Mouse (Mus musculus) hindbrain, embryonic 16.5 days (tissue): ENCODE results near the gene Ap5b1. TPM values are rescaled to one million over a fixed set of nuclear protein-coding genes. Genes with fewer than 3 reads are reported as not detected.
A peak's percentile ranks its signal among the peaks of the same experiment; 100 is the strongest.

Experiments
- ATAC-seq: fragments of 200-750 bp; cut with Nextera tagmentation; 2 replicates; pipeline ENCODE4 v1.8.0; 2017; ENCODE audit warnings: moderate TSS enrichment, moderate library complexity
- H3K27ac ChIP-seq: fragments of 300-500 bp; sonication (generic); 2 replicates; pipeline ENCODE4 v1.5.1; 2014; ENCODE audit warnings: low read depth, mild to moderate bottlenecking, control low read depth, low read length, moderate library complexity
- H3K27me3 ChIP-seq: fragments of 300-500 bp; sonication (generic); replicated peaks from 2 replicates; pipeline ENCODE4 v1.6.1; 2014; ENCODE audit warnings: low read length; ENCODE audit not compliant: control insufficient read depth, insufficient read depth
- H3K36me3 ChIP-seq: fragments of 300-500 bp; sonication (generic); 2 replicates; pipeline ENCODE4 v1.6.1; 2014; ENCODE audit warnings: mild to moderate bottlenecking, low read length, moderate library complexity, mixed read lengths; ENCODE audit not compliant: control insufficient read depth, insufficient read depth
- H3K4me1 ChIP-seq: fragments of 300-500 bp; sonication (generic); 2 replicates; pipeline ENCODE4 v1.6.1; 2014; ENCODE audit warnings: low read depth, low read length; ENCODE audit not compliant: control insufficient read depth, insufficient read depth
- H3K4me2 ChIP-seq: fragments of 300-500 bp; sonication (generic); 2 replicates; pipeline ENCODE4 v1.6.1; 2014; ENCODE audit warnings: mild to moderate bottlenecking, low read length, control low read depth, moderate library complexity
- H3K4me3 ChIP-seq: fragments of 300-500 bp; sonication (generic); 2 replicates; pipeline ENCODE4 v1.5.1; 2014; ENCODE audit warnings: mild to moderate bottlenecking, low read length, control low read depth, moderate library complexity
- H3K9ac ChIP-seq: fragments of 300-500 bp; sonication (generic); 2 replicates; pipeline ENCODE4 v1.6.1; 2014; ENCODE audit warnings: low read depth, mild to moderate bottlenecking, control low read depth, low read length, moderate library complexity
- H3K9me3 ChIP-seq: fragments of 300-500 bp; sonication (generic); 2 replicates; pipeline ENCODE4 v1.6.1; 2014; ENCODE audit warnings: mild to moderate bottlenecking, low read length, moderate library complexity; ENCODE audit not compliant: control insufficient read depth
- WGBS: fragments of 180-500 bp; shearing (Covaris S2); extraction: QIAGEN DNeasy Blood & Tissue Kit; methylation state at CpG from one replicate; pipeline ENCODE4 v1.1.7; 2014; 5-methylcytosine and 5-hydroxymethylcytosine counted together
- polyA plus RNA-seq: library from polyadenylated mRNA; unstranded; fragments of >200 nt; fragmentation: Nextera tagmentation; extraction: Ambion mirVana; gene quantifications from 2 replicates; pipeline ENCODE4 v1.2.1, GENCODE M21; 2015

The Ap5b1 gene
- polyA plus RNA-seq, 1 experiment from 2014 or later = 3.4 TPM

DNA sequence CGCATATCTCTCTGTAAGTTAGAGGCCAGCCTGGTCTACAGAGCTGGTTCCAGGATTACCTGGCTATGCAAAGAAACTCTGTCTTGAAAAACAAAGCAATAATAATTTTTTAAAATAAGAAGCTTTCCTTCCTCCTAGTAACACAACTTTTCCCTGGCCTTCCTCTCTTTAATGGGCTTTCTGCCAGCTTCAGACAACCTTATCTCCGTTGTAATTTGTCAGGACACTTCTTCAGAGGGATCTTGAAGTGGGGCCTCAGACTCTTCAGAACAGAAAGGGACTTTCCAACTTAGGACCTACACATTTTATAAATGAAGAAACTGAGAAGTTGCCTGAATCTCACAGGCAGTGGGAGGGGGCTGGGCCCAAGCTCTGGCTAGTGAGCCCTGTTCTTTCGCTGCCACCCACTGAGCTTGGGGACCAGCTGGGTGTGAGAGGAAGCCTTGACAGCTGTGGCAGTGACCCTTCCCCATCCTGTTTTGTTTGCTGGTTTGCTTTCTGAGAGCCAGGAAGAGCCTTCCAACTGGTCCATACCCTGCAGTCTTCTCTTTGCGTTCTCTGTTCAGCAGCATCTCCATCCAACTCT, 20.3 kb upstream of the Ap5b1 start:
- no peak overlapping the region for H3K4me3 ChIP-seq
- no peak for ATAC-seq
- H3K36me3 ChIP-seq = no peaks in the 10 kb centered on the region
- 78% methylated on average over 4 of the region's 4 CpGs for WGBS
- H3K4me2 ChIP-seq = no peak overlapping the region
- H3K27ac ChIP-seq = no peak overlapping the region
- no peaks in the 10 kb centered on the region for H3K27me3 ChIP-seq
- H3K9me3 ChIP-seq = no peaks in the 10 kb centered on the region
- no peaks in the 10 kb centered on the region for H3K4me1 ChIP-seq
- H3K9ac ChIP-seq = no peak overlapping the region

DNA sequence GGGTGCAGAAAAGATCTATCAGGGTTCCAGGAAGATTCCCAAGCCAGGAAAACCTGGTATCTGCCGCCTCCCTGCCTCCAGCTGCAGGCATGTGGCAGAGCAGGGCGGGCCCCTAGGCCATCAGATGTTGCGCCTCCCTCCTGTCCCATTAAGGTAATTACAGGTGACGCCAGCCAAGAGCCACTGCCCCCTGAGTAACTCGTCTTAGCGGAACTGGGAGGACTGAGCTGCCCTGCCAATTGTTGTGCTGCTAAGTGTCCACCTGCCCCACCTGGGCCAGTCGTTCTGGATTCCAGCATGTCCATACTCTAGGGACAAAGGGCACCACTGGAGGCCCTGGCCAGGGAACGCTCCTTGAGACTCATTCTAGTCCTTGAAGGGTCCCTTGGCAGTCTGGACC, 14.0 kb upstream of the Ap5b1 start:
- H3K27ac ChIP-seq = no peak overlapping the region
- H3K36me3 ChIP-seq = no peaks in the 10 kb centered on the region
- H3K27me3 ChIP-seq = peaks cover 20% of the 10 kb centered on the region
- no peak for ATAC-seq
- H3K9me3 ChIP-seq = no peaks in the 10 kb centered on the region
- H3K4me2 ChIP-seq = no peak overlapping the region
- no peak overlapping the region for H3K9ac ChIP-seq
- H3K4me1 ChIP-seq = no peaks in the 10 kb centered on the region
- H3K4me3 ChIP-seq = no peak overlapping the region
- WGBS = 67% methylated on average over 8 of the region's 8 CpGs

DNA sequence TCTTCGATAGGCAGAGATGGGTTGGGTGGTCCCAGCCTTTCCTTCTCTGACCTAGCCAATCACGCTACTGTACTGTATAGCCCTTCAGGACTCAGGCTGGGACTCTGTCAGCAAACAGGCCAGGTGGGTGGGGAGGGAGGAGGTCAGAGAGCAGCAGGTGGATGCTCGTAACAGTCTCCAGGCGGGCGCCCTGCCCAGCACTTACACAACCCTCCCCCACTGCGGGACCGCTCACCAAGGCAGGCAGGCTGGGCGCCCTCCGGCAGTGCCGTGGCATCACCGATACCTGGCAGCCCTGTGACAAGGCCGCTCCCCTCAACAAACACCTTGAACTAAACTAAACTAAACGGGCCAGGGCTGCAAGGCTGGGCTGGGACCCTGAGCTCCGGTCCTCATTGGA, 13.6 kb upstream of the Ap5b1 start:
- Histone ChIP-seq H3K36me3 (no peaks in the 10 kb centered on the region), H3K9me3 (no peaks in the 10 kb centered on the region), H3K27ac (no peak overlapping the region), H3K27me3 (peaks cover 24% of the 10 kb centered on the region), H3K4me3 (no peak overlapping the region), H3K9ac (no peak overlapping the region), H3K4me1 (no peaks in the 10 kb centered on the region), H3K4me2 (no peak overlapping the region)
- 82% methylated on average over 14 of the region's 14 CpGs for WGBS
- no peak for ATAC-seq

DNA sequence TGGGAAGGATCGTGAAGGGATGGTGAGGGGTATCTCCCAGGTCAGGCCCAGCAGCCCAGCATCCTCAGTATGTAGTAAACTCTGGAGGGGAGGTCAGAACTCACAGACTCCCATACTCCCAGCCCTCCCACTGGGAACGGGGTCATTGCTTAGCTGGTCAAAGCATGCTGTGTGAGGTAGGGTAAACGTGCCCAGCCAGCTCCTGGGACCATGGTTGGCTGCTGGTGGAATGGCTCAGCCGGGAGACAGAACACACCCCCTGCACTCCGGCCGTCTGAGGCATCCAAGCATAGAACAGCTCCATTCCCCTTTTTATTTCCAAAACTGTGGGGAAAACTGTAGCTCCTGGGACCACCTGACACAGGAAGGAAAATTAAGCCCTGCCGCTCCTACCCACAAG, 9.7 kb upstream of the Ap5b1 start:
- H3K27me3 ChIP-seq = peaks cover 56% of the 10 kb centered on the region
- no peak overlapping the region for H3K4me2 ChIP-seq
- no peak for ATAC-seq
- H3K36me3 ChIP-seq = no peaks in the 10 kb centered on the region
- no peak overlapping the region for H3K27ac ChIP-seq
- no peaks in the 10 kb centered on the region for H3K9me3 ChIP-seq
- no peak overlapping the region for H3K9ac ChIP-seq
- H3K4me3 ChIP-seq = no peak overlapping the region
- peaks cover 15% of the 10 kb centered on the region for H3K4me1 ChIP-seq
- WGBS = 46% methylated on average over 7 of the region's 7 CpGs

DNA sequence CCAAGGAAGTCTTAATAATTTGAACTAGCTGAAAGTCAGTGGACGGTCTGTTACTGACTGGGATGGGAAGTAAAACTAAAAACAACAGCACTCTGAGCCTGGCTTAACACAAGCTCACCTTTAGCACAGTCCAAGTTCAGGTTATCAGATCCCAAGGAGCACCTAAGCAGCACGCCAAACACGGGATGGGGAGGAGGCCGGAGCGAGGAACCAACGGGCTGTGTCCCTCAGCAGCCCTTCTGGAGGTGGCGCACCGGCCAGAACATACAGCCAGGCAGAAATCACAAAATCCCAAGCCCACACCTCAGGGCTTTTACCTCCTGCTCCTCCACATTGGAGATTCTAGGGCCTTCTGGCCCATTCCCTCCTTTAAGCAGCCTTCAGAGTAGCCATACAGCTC, 9.1 kb upstream of the Ap5b1 start:
- peaks cover 57% of the 10 kb centered on the region for H3K27me3 ChIP-seq
- H3K27ac ChIP-seq = no peak overlapping the region
- no peak for ATAC-seq
- H3K4me3 ChIP-seq = no peak overlapping the region
- no peak overlapping the region for H3K4me2 ChIP-seq
- H3K36me3 ChIP-seq = no peaks in the 10 kb centered on the region
- H3K9me3 ChIP-seq = no peaks in the 10 kb centered on the region
- 49% methylated on average over 8 of the region's 8 CpGs for WGBS
- peaks cover 15% of the 10 kb centered on the region for H3K4me1 ChIP-seq
- no peak overlapping the region for H3K9ac ChIP-seq

DNA sequence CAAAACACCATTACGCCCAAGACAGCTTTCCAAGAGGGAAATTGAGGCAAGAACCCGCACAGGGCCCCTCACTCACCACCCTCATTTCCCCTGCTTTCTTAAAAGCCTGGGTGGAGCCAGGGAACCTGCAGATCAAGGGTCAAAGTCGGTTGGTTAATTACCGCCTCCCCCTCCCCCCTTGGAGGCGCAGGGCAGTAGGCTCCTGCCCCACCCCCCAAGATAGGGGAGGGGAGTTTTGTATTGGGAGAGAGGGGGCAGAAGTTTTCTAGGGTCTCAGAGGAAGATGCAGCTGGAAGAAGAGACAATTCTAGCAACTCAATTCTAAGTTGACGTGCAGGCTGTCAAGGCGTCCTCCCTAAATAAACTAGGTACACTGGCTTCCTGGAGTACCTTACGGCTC, 8.6 kb upstream of the Ap5b1 start:
- no peaks in the 10 kb centered on the region for H3K36me3 ChIP-seq
- no peaks in the 10 kb centered on the region for H3K9me3 ChIP-seq
- no peak overlapping the region for H3K4me3 ChIP-seq
- no peak overlapping the region for H3K27ac ChIP-seq
- H3K9ac ChIP-seq = no peak overlapping the region
- peaks cover 15% of the 10 kb centered on the region for H3K4me1 ChIP-seq
- ATAC-seq = no peak
- peaks cover 61% of the 10 kb centered on the region for H3K27me3 ChIP-seq
- H3K4me2 ChIP-seq = no peak overlapping the region
- 17% methylated on average over 8 of the region's 8 CpGs for WGBS

DNA sequence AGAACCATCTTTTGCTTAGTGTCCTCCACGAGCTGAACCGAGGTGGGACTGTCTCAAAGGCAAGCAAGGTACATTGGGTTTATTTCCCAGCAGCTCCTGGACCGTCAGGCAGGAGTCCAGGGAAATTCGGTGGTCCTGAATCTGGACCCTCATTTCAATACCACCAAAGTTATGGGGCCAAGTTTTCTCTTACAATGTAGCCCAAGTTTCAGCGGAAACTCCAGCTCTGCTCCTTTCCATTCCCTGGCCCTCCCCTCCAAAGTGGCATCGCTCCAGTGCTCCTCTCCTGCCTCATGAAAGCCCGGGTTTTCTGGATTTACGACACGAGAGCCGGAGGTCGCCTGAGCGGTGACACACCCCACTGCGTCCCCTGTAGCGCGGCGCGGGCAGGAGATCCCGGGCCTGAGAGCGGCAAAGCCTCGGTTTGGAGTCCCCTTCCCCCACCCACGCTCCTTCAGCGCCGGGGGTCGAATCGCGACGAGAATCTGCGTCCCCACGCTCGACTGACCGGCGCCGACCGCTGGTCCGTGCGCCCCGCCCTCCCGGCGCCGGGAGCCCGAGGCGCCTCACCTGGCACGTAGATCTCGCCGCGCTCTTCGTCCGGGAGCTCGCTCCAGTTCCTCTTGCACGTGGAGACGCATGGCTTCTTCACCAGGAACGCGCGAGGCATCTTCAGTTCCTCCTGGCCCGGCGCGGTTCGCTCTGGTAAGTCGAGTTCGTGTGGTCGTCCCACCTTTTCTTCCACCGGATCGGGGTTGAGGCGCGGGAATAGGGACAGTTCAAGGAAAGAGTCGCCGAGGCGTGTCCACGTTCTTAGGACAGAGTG, 8.0 kb upstream of the Ap5b1 start:
- under 1% methylated on average over 69 of the region's 69 CpGs for WGBS
- no peaks in the 10 kb centered on the region for H3K36me3 ChIP-seq
- peak overlapping the region; percentile 40 for H3K4me3 ChIP-seq
- H3K27ac ChIP-seq = no peak overlapping the region
- peaks cover 15% of the 10 kb centered on the region for H3K4me1 ChIP-seq
- H3K9me3 ChIP-seq = no peaks in the 10 kb centered on the region
- peak overlapping the region; percentile 3 for H3K9ac ChIP-seq
- ATAC-seq = no peak
- peak overlapping the region; percentile 70 for H3K4me2 ChIP-seq
- peaks cover 66% of the 10 kb centered on the region for H3K27me3 ChIP-seq

DNA sequence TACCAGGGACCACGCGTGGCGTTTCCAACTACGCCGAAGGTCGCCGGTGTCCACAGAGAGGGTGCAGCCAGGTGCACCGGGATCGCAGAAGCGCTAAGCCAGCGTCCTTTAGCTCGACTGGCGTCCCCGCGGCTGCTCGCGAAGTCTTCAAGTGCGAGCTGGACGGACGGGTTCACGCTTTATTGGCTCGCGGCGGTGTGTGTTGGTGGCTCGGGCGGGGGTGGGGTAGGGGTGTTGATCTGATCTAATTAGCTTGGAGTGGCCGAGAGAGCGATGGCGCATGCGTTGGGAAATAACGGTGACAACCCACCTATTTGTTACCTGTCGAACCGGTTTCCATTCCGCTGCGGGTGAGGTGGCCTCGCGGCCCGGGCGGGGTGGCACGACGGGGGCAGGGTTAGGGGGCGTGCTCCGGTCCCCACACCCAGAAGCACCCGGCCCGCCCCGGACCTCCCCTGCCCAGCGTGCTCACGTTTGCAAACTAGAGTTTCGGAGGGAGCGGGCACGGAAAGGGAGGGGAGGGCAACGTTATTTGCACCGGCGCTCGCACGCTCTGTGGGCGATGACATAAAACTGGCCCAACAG, 7.3 kb upstream of the Ap5b1 start, which contains the start of gene Ovol1:
Gene Ovol1 (minus strand): TSS at position 190 of the 585 bp plus-strand sequence.
- no peaks in the 10 kb centered on the region for H3K36me3 ChIP-seq
- H3K4me1 ChIP-seq = peaks cover 15% of the 10 kb centered on the region
- H3K27me3 ChIP-seq = peaks cover 67% of the 10 kb centered on the region
- ATAC-seq = no peak
- H3K9ac ChIP-seq = peak within 1 kb of the TSS; percentile 24
- H3K9me3 ChIP-seq = no peaks in the 10 kb centered on the region
- peak within 1 kb of the TSS; percentile 40 for H3K4me3 ChIP-seq
- WGBS = 1% methylated on average over 57 of the region's 57 CpGs
- H3K27ac ChIP-seq = no peak within 1 kb of the TSS
- H3K4me2 ChIP-seq = peak within 1 kb of the TSS; percentile 70

DNA sequence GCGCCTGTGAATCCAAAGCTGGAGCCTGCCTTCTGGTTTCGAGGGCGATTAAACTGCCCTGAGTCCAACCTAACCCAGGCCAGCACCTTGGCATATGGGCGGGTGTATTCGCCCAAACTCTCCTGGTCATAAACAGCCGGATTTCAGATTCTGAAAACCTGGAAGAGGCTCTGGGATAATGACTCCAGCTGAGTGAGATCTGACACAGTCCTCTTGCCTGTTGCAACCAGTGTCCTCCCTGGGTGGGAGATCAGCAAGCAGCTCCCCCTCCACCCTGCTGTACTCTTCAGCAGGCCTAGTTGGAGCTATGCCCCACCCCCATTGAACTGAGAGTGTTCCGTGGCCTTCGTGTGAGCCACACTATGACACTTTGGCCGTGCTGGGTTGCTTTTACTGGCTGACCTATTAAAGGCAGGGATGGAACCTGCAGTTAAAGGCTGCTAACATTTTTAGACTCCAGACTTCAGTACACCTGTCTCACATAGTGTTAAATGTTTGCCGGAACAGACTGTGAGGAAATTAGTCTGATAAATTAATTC, 6.5 kb upstream of the Ap5b1 start:
- no peak for ATAC-seq

More for the DNA sequence above, 6.5 kb upstream of the Ap5b1 start:
- Histone ChIP-seq H3K4me1 (peaks cover 15% of the 10 kb centered on the region), H3K27me3 (peaks cover 67% of the 10 kb centered on the region), H3K4me2 (peak overlapping the region; percentile 70), H3K27ac (no peak overlapping the region), H3K9me3 (no peaks in the 10 kb centered on the region), H3K36me3 (no peaks in the 10 kb centered on the region), H3K9ac (no peak overlapping the region), H3K4me3 (peak overlapping the region; percentile 40)
- 18% methylated on average over 10 of the region's 10 CpGs for WGBS
